Mouse (Mus musculus) urinary bladder, postnatal 14 days (tissue): ENCODE results near the gene Lamtor2.
A peak's percentile ranks its signal among the peaks of the same experiment; 100 is the strongest.

Source experiments
- DNase-seq: peaks from one replicate; pipeline ENCODE4 v3.0.0; 2021; ENCODE audit warnings: low spot score

Gene Lamtor2

GRCm38 (mm10) chr3:88567892-88568291, 15.0 kb upstream of the Lamtor2 start:
- DNase-seq: no peak

- DNase-seq: no peak
Measured at GRCm38 (mm10) chr3:88566536-88567061, 13.7 kb upstream of the Lamtor2 start.

GRCm38 (mm10) chr3:88566116-88566515, 13.2 kb upstream of the Lamtor2 start:
- DNase-seq: no peak

- DNase-seq: no peak
Measured at GRCm38 (mm10) chr3:88563966-88564365, 11.1 kb upstream of the Lamtor2 start.

GRCm38 (mm10) chr3:88563442-88563841, 10.6 kb upstream of the Lamtor2 start:
- no peak for DNase-seq

GRCm38 (mm10) chr3:88561989-88562388, 9.1 kb upstream of the Lamtor2 start:
- DNase-seq: peak; percentile 18

GRCm38 (mm10) chr3:88559596-88559995, 6.7 kb upstream of the Lamtor2 start:
- DNase-seq: no peak

GRCm38 (mm10) chr3:88556616-88557015, 3.7 kb upstream of the Lamtor2 start:
- DNase-seq: no peak

- no peak for DNase-seq
Measured at GRCm38 (mm10) chr3:88555731-88556130, 2.9 kb upstream of the Lamtor2 start.

GRCm38 (mm10) chr3:88555069-88555605, 2.3 kb upstream of the Lamtor2 start:
- no peak for DNase-seq

GRCm38 (mm10) chr3:88553880-88554586, 1.2 kb upstream of the Lamtor2 start:
- DNase-seq: peak; percentile 30

- peak; percentile 92 for DNase-seq
Measured at GRCm38 (mm10) chr3:88553525-88553879, 628 bp upstream of the Lamtor2 start, which contains the start of gene Ubqln4. Gene Ubqln4 (plus strand): TSS chr3:88553758.

- DNase-seq: no peak
Measured at GRCm38 (mm10) chr3:88552082-88552645, 710 bp downstream of the Lamtor2 start.

- no peak for DNase-seq
Measured at GRCm38 (mm10) chr3:88551586-88551985, 1.3 kb downstream of the Lamtor2 start.

- peak; percentile 86 for DNase-seq
Measured at GRCm38 (mm10) chr3:88548180-88548917, 4.5 kb downstream of the Lamtor2 start, which contains the start of gene Rab25. Gene Rab25 (minus strand): TSS chr3:88548300.

GRCm38 (mm10) chr3:88546674-88547418, 6.0 kb downstream of the Lamtor2 start:
- no peak for DNase-seq

GRCm38 (mm10) chr3:88544955-88545591, 7.8 kb downstream of the Lamtor2 start:
- DNase-seq: no peak

GRCm38 (mm10) chr3:88544514-88544913, 8.4 kb downstream of the Lamtor2 start:
- DNase-seq: no peak

GRCm38 (mm10) chr3:88543651-88544410, 9.0 kb downstream of the Lamtor2 start:
- no peak for DNase-seq

GRCm38 (mm10) chr3:88543174-88543573, 9.7 kb downstream of the Lamtor2 start:
- DNase-seq: no peak

GRCm38 (mm10) chr3:88542486-88542885, 10.4 kb downstream of the Lamtor2 start:
- no peak for DNase-seq
